Mouse (Mus musculus) kidney, embryonic 15.5 days (tissue): ENCODE measurements around the gene Nop56. TPM values are rescaled to one million over a fixed set of nuclear protein-coding genes. Genes with fewer than 3 reads are reported as not detected.

Experiments
- ATAC-seq: fragments of 200-750 bp; cut with Nextera tagmentation; replicated peaks from 2 replicates; pipeline ENCODE4 v1.8.0; 2017; ENCODE audit warnings: moderate TSS enrichment; ENCODE audit not compliant: low FRiP score
- H3K27ac ChIP-seq: fragments of 300-500 bp; sonication (generic); 2 replicates; pipeline ENCODE4 v1.5.1; 2015; ENCODE audit warnings: mild to moderate bottlenecking, inconsistent platforms
- H3K27me3 ChIP-seq: fragments of 300-500 bp; sonication (generic); 2 replicates; pipeline ENCODE4 v1.6.1; 2015; ENCODE audit warnings: inconsistent platforms
- H3K36me3 ChIP-seq: fragments of 300-500 bp; sonication (generic); 2 replicates; pipeline ENCODE4 v1.6.1; 2015; ENCODE audit warnings: inconsistent platforms
- H3K4me1 ChIP-seq: fragments of 300-500 bp; sonication (generic); 2 replicates; pipeline ENCODE4 v1.6.1; 2015; ENCODE audit warnings: inconsistent platforms
- H3K4me2 ChIP-seq: fragments of 300-500 bp; sonication (generic); 2 replicates; pipeline ENCODE4 v1.6.1; 2015; ENCODE audit warnings: moderate library complexity, mild to moderate bottlenecking, inconsistent platforms
- H3K4me3 ChIP-seq: fragments of 300-500 bp; sonication (generic); replicated peaks from 2 replicates; pipeline ENCODE4 v1.5.1; 2015; ENCODE audit warnings: mild to moderate bottlenecking, inconsistent platforms
- H3K9ac ChIP-seq: fragments of 300-500 bp; sonication (generic); 2 replicates; pipeline ENCODE4 v1.6.1; 2015; ENCODE audit warnings: mild to moderate bottlenecking, inconsistent platforms
- H3K9me3 ChIP-seq: fragments of 300-500 bp; sonication (generic); replicated peaks from 2 replicates; pipeline ENCODE4 v1.6.1; 2016; ENCODE audit warnings: inconsistent platforms
- WGBS: fragments of 180-500 bp; shearing (Covaris S2); methylation state at CpG from one replicate; pipeline ENCODE4 v1.1.7; 2015; ENCODE audit warnings: mixed read lengths; 5-methylcytosine and 5-hydroxymethylcytosine counted together
- polyA plus RNA-seq: library from polyadenylated mRNA; unstranded; fragments of >200 nt; fragmentation: Nextera tagmentation; extraction: Ambion mirVana; gene quantifications from 2 replicates; pipeline ENCODE4 v1.2.1, GENCODE M21; 2015

Nop56 gene
- polyA plus RNA-seq, 1 experiment from 2014 or later: 325 TPM

GRCm38 (mm10) chr2:130297580-130297979, 23.4 kb downstream of the Nop56 start:
- no peak for ATAC-seq
- Histone ChIP-seq H3K4me1 (peaks cover 45% of the 10 kb centered on the region), H3K9ac (no peak overlapping the region), H3K27ac (no peak overlapping the region), H3K4me3 (no peak overlapping the region), H3K36me3 (peaks cover 10% of the 10 kb centered on the region; the same call in 1 of the 2 replicates), H3K4me2 (no peak overlapping the region), H3K9me3 (no peaks in the 10 kb centered on the region), H3K27me3 (peaks cover 38% of the 10 kb centered on the region)
- 82% methylated on average over 9 of the region's 9 CpGs for WGBS

DNA sequence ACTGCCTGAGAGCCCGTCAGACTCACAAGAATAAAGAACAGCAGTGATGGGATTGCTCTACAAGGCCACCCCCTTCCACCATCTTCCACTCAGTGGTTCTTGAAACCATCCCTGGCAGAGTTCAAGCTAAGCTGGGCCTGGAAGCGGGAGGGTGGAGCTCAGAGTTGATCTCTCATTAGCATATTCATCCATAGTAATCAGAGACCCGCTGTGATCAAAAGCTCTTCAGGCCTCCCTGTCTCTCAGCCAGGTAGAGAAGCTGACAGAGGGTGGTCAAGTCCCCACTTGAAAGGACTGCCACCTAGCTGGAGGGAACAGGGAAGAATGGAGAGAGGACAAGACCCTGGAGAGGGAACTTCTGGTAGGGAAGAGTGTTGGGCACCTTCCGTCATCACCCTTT, 28.8 kb downstream of the Nop56 start:
- no peaks in the 10 kb centered on the region for H3K9me3 ChIP-seq
- no peak for ATAC-seq
- peaks cover 45% of the 10 kb centered on the region for H3K36me3 ChIP-seq
- WGBS: 67% methylated on average over 4 of the region's 4 CpGs
- H3K4me3 ChIP-seq: no peak overlapping the region
- H3K4me1 ChIP-seq: no peaks in the 10 kb centered on the region; the same call in 1 of the 2 replicates
- H3K9ac ChIP-seq: no peak overlapping the region
- no peak overlapping the region for H3K4me2 ChIP-seq
- no peaks in the 10 kb centered on the region for H3K27me3 ChIP-seq
- no peak overlapping the region for H3K27ac ChIP-seq

DNA sequence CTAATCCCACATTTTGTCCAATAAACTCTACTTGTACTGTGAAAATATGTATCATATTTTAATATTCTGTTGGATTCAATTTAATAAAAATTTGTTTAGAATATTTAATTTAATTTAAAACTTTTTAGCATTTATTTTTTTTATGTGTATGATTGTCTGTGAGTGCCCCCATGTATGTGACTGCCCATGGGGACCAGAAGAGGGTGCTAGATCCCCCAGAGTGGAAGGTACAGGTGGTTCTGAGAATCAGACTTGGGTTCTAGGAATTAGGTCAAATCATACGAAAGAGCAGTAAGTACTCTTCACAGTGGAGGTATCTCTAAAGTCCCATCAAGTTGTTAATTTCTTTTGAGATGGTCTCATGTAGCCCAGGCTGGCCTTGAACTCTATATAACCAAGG, 52.8 kb downstream of the Nop56 start:
- no peak for ATAC-seq
- H3K27me3 ChIP-seq: no peaks in the 10 kb centered on the region
- no peaks in the 10 kb centered on the region for H3K4me1 ChIP-seq
- H3K36me3 ChIP-seq: no peaks in the 10 kb centered on the region
- no peak overlapping the region for H3K4me2 ChIP-seq
- H3K9me3 ChIP-seq: no peaks in the 10 kb centered on the region
- no peak overlapping the region for H3K9ac ChIP-seq
- H3K4me3 ChIP-seq: no peak overlapping the region
- no peak overlapping the region for H3K27ac ChIP-seq
- 76% methylated on average over 1 of the region's 1 CpGs for whole genome bisulfite sequencing

Other genes with a start within 250 kb of the Nop56 start
- not detected in 2 replicates for gene Tgm6, start 162.0 kb upstream of the Nop56 start, polyA plus RNA-seq
- gene Snrpb, start 95.0 kb upstream of the Nop56 start, polyA plus RNA-seq: 653 and 661 TPM in 2 replicates
- not detected in 2 replicates for gene Tmc2, start 79.2 kb upstream of the Nop56 start, polyA plus RNA-seq
- gene Idh3b, start 10.1 kb downstream of the Nop56 start, polyA plus RNA-seq: 188 and 191 TPM in 2 replicates
- gene Ebf4, start 20.7 kb downstream of the Nop56 start, polyA plus RNA-seq: 2.1 and 2.8 TPM in 2 replicates
- gene Cpxm1, start 123.1 kb downstream of the Nop56 start, polyA plus RNA-seq: 82.1 and 87.4 TPM in 2 replicates
- gene Gm28372, start 130.8 kb downstream of the Nop56 start, polyA plus RNA-seq: 0.09 TPM in 1 of 2 replicates, not detected in the other
- not detected in 2 replicates for gene 1700020A23Rik, start 130.8 kb downstream of the Nop56 start, polyA plus RNA-seq
- not detected in 2 replicates for gene Tmem239, start 132.0 kb downstream of the Nop56 start, polyA plus RNA-seq
- gene Vps16, start 149.9 kb downstream of the Nop56 start, polyA plus RNA-seq: 101 and 103 TPM in 2 replicates
- gene Pced1a, start 150.3 kb downstream of the Nop56 start, polyA plus RNA-seq: 17.3 and 19.0 TPM in 2 replicates
- gene Ptpra, start 175.8 kb downstream of the Nop56 start, polyA plus RNA-seq: 87.9 and 92.2 TPM in 2 replicates